In the genomic region with DNA sequence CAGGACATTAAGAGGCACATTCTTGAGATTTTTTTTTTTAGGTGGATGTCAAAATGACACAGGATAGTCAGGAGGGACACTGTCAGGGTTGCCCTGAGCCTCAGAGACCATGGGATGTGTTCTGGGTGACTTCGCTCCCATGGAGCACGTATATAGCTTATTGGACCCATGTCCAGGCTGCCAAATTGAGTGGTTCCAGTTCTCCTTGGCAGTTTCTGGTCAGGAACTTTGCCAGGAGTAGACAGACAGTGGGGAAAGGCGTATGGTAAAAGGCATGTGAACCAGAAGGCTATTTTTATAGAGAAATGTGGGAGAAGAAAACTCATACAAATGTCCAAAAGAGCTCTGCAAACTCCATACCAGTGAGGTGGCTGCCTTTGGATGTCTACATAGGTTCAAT, we compare ENCODE assay signal across 25 mouse cellular contexts. TPM values are rescaled to one million over a fixed set of nuclear protein-coding genes. Genes with fewer than 3 reads are reported as not detected.
DNase-seq lines count a peak whose midpoint lies in the region; ATAC-seq and TF ChIP-seq lines count a peak whose summit lies in the region.
"Had no signal": no experiment of that assay in that cellular context is flagged by ENCODE, and none has a peak within 500 bp of the region (broad histone marks: within the 10 kb centered on the region; RNA-seq: fewer than 3 reads in every experiment).

No protein-coding gene starts in this region.

- intact Hi-C loops in heart, postnatal 36 days (cut with DNase I), result loop anchor here (5.0 kb wide), 1 partner anchor 92 kb away; no protein-coding TSS in a partner anchor
- intact Hi-C loops in heart, adult 2 months (cut with DNase I), result loop anchor here (5.0 kb wide), 1 partner anchor 87 kb away; no protein-coding TSS in a partner anchor

- peaks cover 38% of the 10 kb centered on the region for H3K4me1 ChIP-seq in heart, embryonic 13.5 days
- H3K4me1 ChIP-seq in heart, embryonic 10.5 days, result peaks cover 8% of the 10 kb centered on the region
- H3K4me1 ChIP-seq in heart, embryonic 16.5 days (ENCODE audit: control insufficient read depth, insufficient read depth, low read length), result peaks cover 16% of the 10 kb centered on the region
- peaks cover 3% of the 10 kb centered on the region for H3K4me1 ChIP-seq in heart, adult 2 months (ENCODE audit: control insufficient read depth, insufficient read depth, low read length)

- TF ChIP-seq CTCF in heart, adult 2 months (IDR thresholded peaks at IDR 0.05), result no peak

- no peaks in the 10 kb centered on the region for H3K27me3 ChIP-seq in heart, embryonic 13.5 days (replicated peaks)
- 0 out of 2 replicates have a peak, but pooled peaks cover 8% of the 10 kb centered on the region for H3K27me3 ChIP-seq in heart, embryonic 10.5 days (ENCODE audit: insufficient read depth, poor library complexity, severe bottlenecking)
- H3K27me3 ChIP-seq in heart, embryonic 16.5 days (ENCODE audit: control insufficient read depth, insufficient read depth, low read length), result no peaks in the 10 kb centered on the region
- H3K27me3 ChIP-seq in heart, adult 2 months (ENCODE audit: control insufficient read depth, insufficient read depth, low read length), result no peaks in the 10 kb centered on the region
- H3K27me3 ChIP-seq: embryonic facial prominence, embryonic 15.5 days; hindbrain, embryonic 12.5 days; hindbrain, embryonic 15.5 days; Patski had no signal

- H3K4me2 ChIP-seq in heart, embryonic 13.5 days, result no peak overlapping the region
- H3K4me2 ChIP-seq in heart, embryonic 16.5 days (ENCODE audit: low read depth, low read length), result no peak overlapping the region
- H3K4me2 ChIP-seq: embryonic facial prominence, embryonic 12.5 days; embryonic facial prominence, embryonic 15.5 days; hindbrain, embryonic 12.5 days; hindbrain, embryonic 15.5 days had no signal

- no peak overlapping the region for H3K9ac ChIP-seq in heart, embryonic 13.5 days
- no peak overlapping the region for H3K9ac ChIP-seq in heart, embryonic 16.5 days (ENCODE audit: low read length)
- no peak overlapping the region for H3K9ac ChIP-seq in heart, adult 2 months (ENCODE audit: low read depth, low read length)
- H3K9ac ChIP-seq: embryonic facial prominence, embryonic 12.5 days; embryonic facial prominence, embryonic 15.5 days; forebrain, postnatal 0 days; hindbrain, embryonic 12.5 days; hindbrain, embryonic 15.5 days had no signal

- H3K79me2 ChIP-seq in heart, adult 2 months (replicated peaks; ENCODE audit: control insufficient read depth, insufficient read depth, low read length), result no peaks in the 10 kb centered on the region

- H3K9me3 ChIP-seq in heart, embryonic 13.5 days, result no peaks in the 10 kb centered on the region
- H3K9me3 ChIP-seq in heart, embryonic 10.5 days, result no peaks in the 10 kb centered on the region
- H3K9me3 ChIP-seq in heart, embryonic 16.5 days (replicated peaks; ENCODE audit: control insufficient read depth, low read length), result no peaks in the 10 kb centered on the region
- H3K9me3 ChIP-seq: embryonic facial prominence, embryonic 12.5 days; embryonic facial prominence, embryonic 15.5 days; G1E; hindbrain, embryonic 12.5 days; hindbrain, embryonic 15.5 days had no signal

- H3K4me3 ChIP-seq in heart, embryonic 13.5 days, result no peak overlapping the region
- H3K4me3 ChIP-seq in heart, embryonic 10.5 days, result no peak overlapping the region
- H3K4me3 ChIP-seq in heart, embryonic 16.5 days (ENCODE audit: low read length), result no peak overlapping the region
- no peak overlapping the region for H3K4me3 ChIP-seq in heart, adult 2 months
- H3K4me3 ChIP-seq: embryonic facial prominence, embryonic 12.5 days; embryonic facial prominence, embryonic 15.5 days; hindbrain, embryonic 12.5 days; hindbrain, embryonic 15.5 days had no signal

- peak; percentile 91 for DNase-seq in heart, adult 11 months
- DNase-seq in heart, postnatal 36 days, result no peak
- DNase-seq in heart, embryonic 10.5 days (ENCODE audit: low spot score), result no peak
- no peak for DNase-seq in heart, adult 2 months
- no peak for DNase-seq in adrenal gland, adult 2 months
- DNase-seq: adrenal gland, postnatal 14 days; B cell, adult 2 months; cerebellum, adult 11 months; cerebellum, adult 2 months; cerebellum, adult 9-11 months; cerebellum, postnatal 25 days; forebrain, postnatal 0 days; gastrocnemius, postnatal 10 days; gastrocnemius, postnatal 36 days; kidney, adult 2 months had no signal

- H3K27ac ChIP-seq in heart, embryonic 13.5 days (replicated peaks), result 0 out of 2 replicates have a peak overlapping the region, but pooled peaks have one; percentile 32
- no peak overlapping the region for H3K27ac ChIP-seq in heart, embryonic 10.5 days
- peak overlapping the region; percentile 44; the same call in 1 of the 2 replicates for H3K27ac ChIP-seq in heart, embryonic 16.5 days (ENCODE audit: low read length)
- H3K27ac ChIP-seq in heart, adult 2 months, result no peak overlapping the region; the same call in 1 of the 2 replicates
- H3K27ac ChIP-seq: embryonic facial prominence, embryonic 12.5 days; embryonic facial prominence, embryonic 15.5 days; hindbrain, embryonic 12.5 days; hindbrain, embryonic 15.5 days had no signal

- TF ChIP-seq EP300 in heart, adult 2 months (IDR thresholded peaks at IDR 0.05; ENCODE audit: insufficient read depth, low read depth, low read length), result no peak

- WGBS in heart, embryonic 13.5 days, result 76% methylated on average over 3 of the region's 3 CpGs
- WGBS in heart, embryonic 10.5 days, result 67% methylated on average over 3 of the region's 3 CpGs
- WGBS in heart, embryonic 16.5 days, result 54% methylated on average over 3 of the region's 3 CpGs
- 56% methylated on average over 3 of the region's 3 CpGs for WGBS in heart, adult 2 months

- TF ChIP-seq POLR2A in heart, adult 2 months (IDR thresholded peaks at IDR 0.05; ENCODE audit: insufficient read depth, low read depth, low read length), result no peak

- H3K36me3 ChIP-seq in heart, embryonic 13.5 days, result no peaks in the 10 kb centered on the region
- H3K36me3 ChIP-seq in heart, embryonic 10.5 days, result no peaks in the 10 kb centered on the region
- H3K36me3 ChIP-seq in heart, embryonic 16.5 days (ENCODE audit: control insufficient read depth, insufficient read depth), result no peaks in the 10 kb centered on the region
- H3K36me3 ChIP-seq in heart, adult 2 months (ENCODE audit: control insufficient read depth, insufficient read depth, low read length), result no peaks in the 10 kb centered on the region
- H3K36me3 ChIP-seq: embryonic facial prominence, embryonic 12.5 days; embryonic facial prominence, embryonic 15.5 days; G1E; hindbrain, embryonic 12.5 days; hindbrain, embryonic 15.5 days had no signal

- no peak for ATAC-seq in heart, embryonic 13.5 days (ENCODE audit: extremely low read depth, insufficient number of reproducible peaks, low FRiP score, low TSS enrichment)
- ATAC-seq in heart, embryonic 16.5 days (replicated peaks; ENCODE audit: extremely low read depth, insufficient read depth, low FRiP score), result no peak
- ATAC-seq: forebrain, embryonic 14.5 days; forebrain, postnatal 0 days; intestine, postnatal 0 days; Patski had no signal

RNA-seq across cellular contexts. Expression of a gene that starts 47.5 kb away (rescaled TPM):
- total RNA-seq in heart, postnatal 36 days (2021), result 1 to 10 TPM; 7.2 to 7.3 TPM
- polyA plus RNA-seq in heart, embryonic 13.5 days (2015; fragmentation: Nextera tagmentation; extraction: Ambion mirVana), result 42.5 and 51.5 TPM in 2 replicates
- 49.3 and 51.9 TPM in 2 replicates for polyA plus RNA-seq in heart, embryonic 10.5 days (2016; fragmentation: Nextera tagmentation; extraction: Ambion mirVana)
- 49.7 and 54.6 TPM in 2 replicates for polyA plus RNA-seq in heart, embryonic 16.5 days (2015; fragmentation: Nextera tagmentation; extraction: Ambion mirVana)
- 1 to 10 TPM; 5.9 TPM for total RNA-seq in heart, adult 2 months (2021)
- 3.0 and 3.2 TPM in 2 replicates for polyA plus RNA-seq in heart, adult 2 months (2012; rRNA removed)
- 1 to 10 TPM in 1 of 2 experiments, under 1 TPM in 1; 0.98 to 1.0 TPM for total RNA-seq in adrenal gland, adult 2 months (2021)
- 1.3 and 2.3 TPM in 2 replicates for polyA plus RNA-seq in adrenal gland, adult 2 months (2012; rRNA removed)

RNA-seq across cellular contexts. Expression of a gene that starts 54.1 kb away (rescaled TPM):
- 100 to 1,000 TPM; 150 to 160 TPM for total RNA-seq in heart, postnatal 36 days (2021)
- 20.3 and 20.4 TPM in 2 replicates for polyA plus RNA-seq in heart, embryonic 13.5 days (2015; fragmentation: Nextera tagmentation; extraction: Ambion mirVana)
- 15.2 and 24.5 TPM in 2 replicates for polyA plus RNA-seq in heart, embryonic 10.5 days (2016; fragmentation: Nextera tagmentation; extraction: Ambion mirVana)
- 24.2 and 30.4 TPM in 2 replicates for polyA plus RNA-seq in heart, embryonic 16.5 days (2015; fragmentation: Nextera tagmentation; extraction: Ambion mirVana)
- 100 to 1,000 TPM; 150 to 161 TPM for total RNA-seq in heart, adult 2 months (2021)
- 55.4 and 84.2 TPM in 2 replicates for polyA plus RNA-seq in heart, adult 2 months (2012; rRNA removed)
- total RNA-seq in adrenal gland, adult 2 months (2021), result 10 to 100 TPM; 12.3 to 13.8 TPM
- polyA plus RNA-seq in adrenal gland, adult 2 months (2012; rRNA removed), result 3.3 and 4.3 TPM in 2 replicates

Comparison
In these comparisons a context has a peak if more than half of its experiments do, and no peak if none do; other contexts are left out.
1. H3K27ac ChIP-seq: peak in heart, embryonic 13.5 days (single experiment) and heart, embryonic 16.5 days (single experiment); none in heart, embryonic 10.5 days (single experiment) and heart, adult 2 months (single experiment).
2. RNA of a gene that starts 47.5 kb away (polyA plus RNA-seq): 49.7 to 54.6 TPM in heart, embryonic 16.5 days, 49.3 to 51.9 TPM in heart, embryonic 10.5 days and 42.5 to 51.5 TPM in heart, embryonic 13.5 days; 3.0 to 3.2 TPM in heart, adult 2 months and 1.3 to 2.3 TPM in adrenal gland, adult 2 months; every median in the first group is over 10 times any median in the second.